Mouse (Mus musculus): Measurements from ENCODE around the gene Tnfrsf13c.
"Not testable (repeated sequence)": the region's sequence is repeated elsewhere in the genome, so short reads cannot be mapped to it uniquely, and the experiment has no call there.

The Tnfrsf13c gene

DNA sequence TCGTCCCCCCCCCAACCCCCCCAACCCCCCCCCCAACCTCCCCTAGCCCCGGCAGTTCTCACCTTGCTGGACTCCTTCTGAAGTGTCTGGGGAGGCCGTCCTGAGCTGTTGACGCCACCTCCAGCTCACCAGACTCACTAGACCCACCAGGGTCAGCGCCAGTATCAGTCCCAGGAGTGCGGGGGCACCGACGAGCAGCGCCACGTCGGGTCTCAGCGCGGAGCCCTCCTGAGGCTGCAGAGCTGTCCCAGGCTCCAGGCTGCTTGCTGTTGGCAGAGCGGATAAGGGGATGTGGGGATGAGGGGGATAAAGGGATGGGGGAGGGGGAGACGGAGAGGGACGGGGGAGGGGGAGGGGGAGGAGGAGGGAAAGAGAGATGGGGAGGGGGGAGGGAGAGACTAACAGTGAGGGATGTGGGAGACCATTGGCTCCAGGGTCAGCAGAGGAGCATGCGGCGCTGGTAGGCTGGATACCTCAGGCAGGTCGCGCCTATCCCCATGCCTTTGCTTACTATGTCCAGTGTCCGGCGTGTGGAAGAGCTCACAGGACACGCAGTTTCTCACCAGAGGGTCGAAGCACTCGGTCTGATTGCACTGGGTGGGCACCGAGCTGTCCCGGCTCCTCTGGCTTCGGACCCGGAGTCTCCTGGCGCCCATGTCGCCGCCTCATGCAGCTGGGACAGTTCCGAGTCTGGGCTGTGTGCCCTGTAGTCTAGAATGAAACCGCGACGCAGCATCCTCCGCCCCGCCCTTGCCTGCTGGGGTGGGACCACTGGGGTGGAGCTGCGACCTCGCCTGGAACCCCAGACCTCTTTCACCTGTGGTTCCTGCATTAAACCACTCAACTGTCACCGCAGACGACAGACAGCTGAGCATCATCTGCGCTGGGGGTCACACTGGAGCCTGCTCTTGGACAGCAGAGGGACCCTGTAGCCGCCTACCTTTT, at the start of gene Tnfrsf13c:
Tnfrsf13c (minus strand) TSS at position 713 of the 945 bp plus-strand sequence.
- DNase-seq (ENCODE audit: low spot score in 2 of 2) = no peak

DNA sequence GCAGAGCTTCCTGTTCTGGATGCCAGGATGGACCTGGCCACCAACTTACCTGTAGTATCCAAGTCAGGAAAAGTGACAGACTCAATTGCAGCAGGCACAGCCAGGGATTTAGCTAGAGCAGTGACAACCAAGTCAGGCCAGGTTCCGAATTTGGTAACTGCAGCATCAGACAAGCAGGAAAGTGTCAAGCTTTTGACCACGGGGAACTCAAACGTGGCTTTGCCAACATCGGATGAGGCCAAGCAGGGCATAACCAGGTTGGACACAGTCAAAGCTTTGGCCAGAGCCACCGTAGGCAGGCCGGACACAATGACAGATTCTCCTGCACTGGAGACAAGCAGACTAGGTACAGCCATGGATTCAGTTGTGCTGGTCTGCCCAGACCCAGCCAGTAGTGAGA, 48.1 kb upstream of the Tnfrsf13c start:
- no peak for DNase-seq (ENCODE audit: low spot score in 2 of 2)

DNA sequence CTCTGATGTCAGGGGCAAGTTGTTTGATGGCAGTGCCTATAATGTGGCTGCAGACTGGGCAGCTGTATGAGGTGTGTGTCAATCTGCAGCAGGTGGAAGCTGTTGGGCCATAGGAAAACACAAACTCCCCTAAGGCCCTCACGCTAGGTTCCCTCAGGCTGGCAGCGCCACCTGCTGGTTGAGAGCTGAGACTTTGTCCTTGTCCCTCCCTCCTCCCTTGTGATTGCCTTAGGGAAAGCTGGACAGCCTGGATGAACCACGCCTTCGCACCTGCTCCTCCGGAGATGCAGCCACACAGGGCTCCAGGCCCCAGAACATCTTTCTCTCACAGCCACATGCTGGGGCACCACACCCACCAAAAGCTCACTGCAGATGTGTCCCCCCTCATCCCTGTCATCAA, 47.0 kb upstream of the Tnfrsf13c start:
- DNase-seq (ENCODE audit: low spot score in 2 of 2) = no peak

GRCm38 (mm10) chr15:82268783-82269182, 44.6 kb upstream of the Tnfrsf13c start:
- DNase-seq (ENCODE audit: low spot score in 2 of 2) = no peak

GRCm38 (mm10) chr15:82268185-82268584, 44.0 kb upstream of the Tnfrsf13c start:
- no peak for DNase-seq (ENCODE audit: low spot score in 2 of 2)

DNA sequence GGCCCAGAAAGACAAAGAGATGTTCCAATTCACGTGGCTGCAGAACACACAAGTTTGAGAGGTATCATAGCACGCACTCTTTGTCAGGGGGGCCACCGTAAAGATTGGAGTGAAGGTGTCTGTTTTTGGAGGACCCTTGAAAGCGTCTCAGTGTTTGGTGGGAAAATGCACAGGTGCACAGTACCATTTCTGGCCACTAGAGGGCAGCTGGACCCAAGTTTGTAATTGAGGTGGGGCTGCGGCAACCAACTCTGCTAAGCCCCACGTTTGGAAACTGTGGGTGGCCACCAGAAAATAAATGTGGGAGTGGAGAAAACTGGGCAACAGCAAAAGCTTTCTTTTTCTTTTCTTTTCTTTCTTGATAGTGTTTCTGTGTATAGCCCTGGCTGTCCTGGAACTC, 42.2 kb upstream of the Tnfrsf13c start:
- peak; percentile 44 to 58 for DNase-seq (ENCODE audit: low spot score in 2 of 2)

GRCm38 (mm10) chr15:82259510-82259909, 35.3 kb upstream of the Tnfrsf13c start:
- peak; percentile 48 to 62 for DNase-seq (ENCODE audit: low spot score in 2 of 2)

GRCm38 (mm10) chr15:82255944-82256383, 31.8 kb upstream of the Tnfrsf13c start:
- DNase-seq (ENCODE audit: low spot score in 2 of 2) = peak; percentile 84 to 91

DNA sequence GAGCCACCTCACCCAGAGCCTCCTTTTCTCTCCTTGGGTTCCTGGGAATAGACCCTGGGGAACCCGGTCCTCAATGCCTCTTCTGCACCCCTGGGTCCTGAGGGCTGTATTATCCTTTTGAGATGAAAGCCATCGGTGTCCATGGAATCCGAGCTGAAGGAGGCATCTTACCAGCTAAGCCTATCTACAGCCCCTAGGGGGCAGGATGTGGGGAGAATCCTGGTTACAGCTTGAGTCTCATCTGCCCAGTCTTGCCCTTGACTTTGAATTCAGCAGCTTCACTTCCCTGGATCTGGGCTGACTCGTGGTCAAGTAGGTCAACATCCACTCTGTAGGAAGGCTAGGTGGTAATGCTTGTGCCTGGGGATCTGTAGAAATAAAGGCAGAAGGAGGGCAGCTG, 31.1 kb upstream of the Tnfrsf13c start:
- no peak for DNase-seq (ENCODE audit: low spot score in 2 of 2)

DNA sequence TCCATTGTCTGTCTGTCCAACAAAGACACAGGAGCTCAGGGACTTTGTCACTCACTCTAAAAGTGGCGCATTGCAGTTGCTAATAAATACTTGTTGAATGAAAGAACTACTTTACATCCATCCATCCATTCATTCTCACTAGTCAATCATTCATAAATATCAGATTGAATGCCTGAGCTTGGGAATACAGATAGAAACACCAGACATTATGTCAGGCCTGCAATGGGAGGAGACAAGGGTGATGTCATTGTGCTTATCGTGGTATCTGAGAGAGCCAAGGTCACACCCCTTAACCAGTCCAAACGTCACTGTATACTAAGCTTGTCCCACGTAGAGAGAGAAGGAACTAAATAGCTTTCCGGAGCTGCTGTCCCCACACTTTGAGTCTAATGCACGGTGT, 27.9 kb upstream of the Tnfrsf13c start, which contains the start of gene 1500009C09Rik:
1500009C09Rik (plus strand) TSS at position 301 of the 400 bp plus-strand sequence.
- DNase-seq (ENCODE audit: low spot score in 2 of 2) = no peak

DNA sequence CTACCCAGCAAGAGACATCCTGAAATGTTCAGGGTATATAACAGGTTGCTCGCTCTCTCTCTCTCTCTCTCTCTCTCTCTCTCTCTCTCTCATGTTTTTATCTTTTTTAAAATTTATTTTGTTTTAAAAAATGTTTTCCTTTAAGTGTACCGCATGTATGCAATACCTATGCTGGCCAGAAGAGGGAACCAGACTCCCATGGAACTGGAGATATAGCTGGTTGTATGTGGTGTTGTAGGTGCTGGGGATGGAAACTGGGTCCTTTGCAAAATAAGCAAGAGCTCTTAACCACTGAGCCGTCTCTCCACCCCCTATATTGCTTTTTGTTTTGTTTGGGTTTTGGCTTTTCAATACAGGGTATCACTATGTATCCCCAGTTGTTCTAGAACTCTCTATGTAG, 27.4 kb upstream of the Tnfrsf13c start:
- no peak for DNase-seq (ENCODE audit: low spot score in 2 of 2)

DNA sequence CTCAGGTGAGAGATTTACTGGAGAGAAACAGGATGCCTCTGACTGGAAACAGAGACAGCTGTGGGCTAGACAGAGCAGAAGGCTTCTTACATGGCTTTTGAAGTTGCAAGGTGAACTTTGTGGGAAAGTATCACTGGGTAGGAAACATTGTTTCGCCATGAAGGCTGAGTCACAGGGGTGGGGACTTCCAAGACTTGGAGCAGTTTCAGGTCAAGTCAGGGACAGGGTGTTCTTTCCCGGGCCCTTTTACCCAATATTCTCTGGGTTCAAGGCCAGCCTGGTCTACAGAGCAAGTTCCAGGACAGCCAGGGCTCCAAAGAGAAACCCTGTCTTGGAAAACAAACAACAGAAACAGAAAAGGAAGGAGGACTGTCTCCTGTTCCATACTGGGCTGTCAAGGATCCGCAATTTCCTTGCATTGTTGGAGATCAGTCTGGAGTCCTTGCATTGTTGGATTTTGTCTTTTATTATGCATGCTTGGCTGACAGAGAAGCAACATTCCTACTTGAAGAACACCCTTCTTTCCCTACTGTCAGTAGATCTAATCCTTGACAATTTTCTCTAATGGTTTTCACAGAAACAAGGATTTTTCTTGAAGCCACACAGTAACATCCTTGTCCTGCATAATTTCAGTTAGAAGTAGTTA, 23.1 kb upstream of the Tnfrsf13c start:
- DNase-seq (ENCODE audit: low spot score in 2 of 2) = no peak

- DNase-seq (ENCODE audit: low spot score in 2 of 2) = not testable (repeated sequence)
These were observed 20.6 kb upstream of the Tnfrsf13c start for GRCm38 (mm10) chr15:82244805-82245161.

DNA sequence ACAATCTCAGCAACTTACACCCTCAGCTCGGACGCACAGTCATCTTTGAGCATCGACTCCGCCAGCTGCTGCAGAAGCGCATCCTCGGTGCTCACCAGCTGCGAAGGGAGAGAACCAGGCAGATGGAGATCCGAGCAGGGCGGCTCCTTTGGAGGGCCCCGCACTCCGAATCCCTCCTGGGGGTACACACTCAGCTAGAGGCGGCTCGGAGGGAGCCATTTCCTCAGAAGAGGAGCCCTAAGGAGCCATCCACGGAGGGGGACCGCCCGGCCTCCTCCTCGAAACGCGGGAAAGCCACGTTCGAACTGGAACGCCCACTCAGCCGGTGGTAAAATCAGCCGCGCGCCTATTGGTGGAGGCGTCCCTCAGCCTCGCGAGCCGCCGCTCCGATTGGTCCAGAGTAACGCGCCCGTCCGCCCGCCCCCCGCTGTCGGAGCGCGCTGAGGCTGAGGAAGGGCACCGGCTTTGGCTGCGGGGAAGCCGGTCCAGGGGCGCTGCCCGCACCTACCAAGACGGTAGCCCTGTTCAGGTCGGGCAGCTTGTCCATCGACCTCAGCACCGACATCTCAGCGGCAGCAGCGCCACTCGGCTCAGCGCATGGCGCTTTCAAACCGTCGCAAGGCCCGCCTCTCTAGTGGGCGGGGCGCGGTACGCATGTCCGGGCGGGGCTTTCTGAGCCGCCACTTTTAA, 20.1 kb upstream of the Tnfrsf13c start, which contains the start of gene Cenpm:
Cenpm (minus strand) TSS at position 634 of the 690 bp plus-strand sequence.
- peak; percentile 85 to 90 for DNase-seq (ENCODE audit: low spot score in 2 of 2)

GRCm38 (mm10) chr15:82243742-82244114, 19.6 kb upstream of the Tnfrsf13c start:
- DNase-seq (ENCODE audit: low spot score in 2 of 2) = no peak

DNA sequence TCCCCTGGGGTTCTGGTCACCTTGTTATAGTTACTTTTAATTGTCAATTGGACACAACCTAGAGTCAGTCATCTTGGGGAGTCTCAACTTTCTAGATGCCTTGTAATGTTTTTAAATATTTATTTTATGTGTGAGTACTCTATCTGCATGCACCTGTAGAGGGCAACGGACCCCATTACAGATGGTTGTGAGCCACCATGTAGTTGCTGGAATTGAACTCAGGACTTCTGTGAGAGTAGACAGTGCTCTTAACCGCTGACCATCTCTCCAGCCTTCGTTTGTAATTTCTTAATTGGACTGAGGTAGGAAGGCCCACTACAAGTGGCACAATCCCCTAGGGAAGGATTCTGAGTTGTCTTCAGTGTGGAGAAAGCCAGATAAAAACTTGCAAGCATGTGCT, 19.1 kb upstream of the Tnfrsf13c start:
- DNase-seq (ENCODE audit: low spot score in 2 of 2) = no peak

DNA sequence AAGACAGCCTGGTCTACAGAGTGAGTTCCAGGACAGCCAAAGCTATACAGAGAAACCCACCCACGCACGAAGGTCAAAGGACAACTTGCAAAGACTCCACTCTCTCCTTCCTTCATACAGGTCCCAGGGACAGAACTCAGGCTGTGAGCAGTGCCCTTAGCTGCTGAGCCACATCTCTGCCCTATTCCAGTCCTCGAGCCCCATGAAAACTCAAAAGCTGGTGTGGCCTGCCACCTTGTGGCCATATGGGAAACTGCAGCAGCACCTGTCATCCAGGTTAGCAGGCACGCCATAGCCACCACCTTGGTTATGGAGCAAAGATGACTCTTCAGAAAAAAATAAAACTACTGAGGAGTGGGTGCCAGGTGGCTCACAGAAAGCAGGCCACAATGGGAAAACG, 12.4 kb upstream of the Tnfrsf13c start:
- DNase-seq (ENCODE audit: low spot score in 2 of 2) = peak; percentile 70 to 72

DNA sequence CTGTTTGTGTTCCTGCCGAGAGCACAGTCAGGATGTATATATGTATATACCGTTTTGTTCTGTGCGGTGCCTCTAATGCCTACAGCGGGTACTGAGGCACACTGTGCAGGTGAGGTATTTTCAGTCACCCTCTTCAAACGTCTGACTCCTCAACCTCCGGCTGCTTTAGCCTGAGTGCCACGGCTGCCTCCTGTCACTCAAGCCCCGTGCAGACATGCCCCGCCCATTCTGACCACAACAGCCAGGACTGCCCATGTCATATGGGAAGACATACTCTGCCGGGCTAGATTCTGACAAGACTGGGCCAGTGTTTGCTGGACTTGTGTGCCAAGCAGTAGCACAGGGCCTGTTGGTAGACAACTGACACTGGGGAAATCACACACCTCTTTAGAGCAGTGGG, 11.5 kb upstream of the Tnfrsf13c start:
- no peak for DNase-seq (ENCODE audit: low spot score in 2 of 2)

- DNase-seq (ENCODE audit: low spot score in 2 of 2) = no peak
These were observed 8.5 kb upstream of the Tnfrsf13c start for GRCm38 (mm10) chr15:82232651-82233050.

- DNase-seq (ENCODE audit: low spot score in 2 of 2) = no peak
These were observed 7.6 kb upstream of the Tnfrsf13c start for GRCm38 (mm10) chr15:82231591-82232378.

DNA sequence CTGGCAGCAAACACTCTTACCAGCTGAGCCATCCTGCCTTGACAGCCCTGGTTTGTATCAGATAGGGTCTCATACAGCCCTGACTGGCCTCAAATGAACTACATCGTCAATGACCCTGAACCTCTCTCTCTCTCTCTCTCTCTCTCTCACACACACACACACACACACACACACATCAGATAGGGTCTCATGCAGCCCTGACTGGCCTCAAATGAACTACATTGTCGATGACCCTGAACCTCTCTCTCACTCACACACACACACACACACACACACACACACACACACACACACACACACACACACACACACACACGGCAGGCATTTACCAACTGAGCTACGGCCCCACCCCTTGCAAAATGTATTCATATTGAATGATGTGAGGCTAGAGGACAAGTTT, 6.9 kb upstream of the Tnfrsf13c start:
- no peak for DNase-seq (ENCODE audit: low spot score in 2 of 2)

Data from right cerebral cortex, postnatal 36 days (tissue).